Mouse (Mus musculus) hindbrain, postnatal 0 days (tissue): ENCODE measurements around the gene Fcrla. TPM values are rescaled to one million over a fixed set of nuclear protein-coding genes. Genes with fewer than 3 reads are reported as not detected.
A peak's percentile ranks its signal among the peaks of the same experiment; 100 is the strongest.

Experiments used
- ATAC-seq: fragments of 200-750 bp; cut with Nextera tagmentation; 2 replicates; pipeline ENCODE4 v1.8.0; 2017; ENCODE audit warnings: mild to moderate bottlenecking, moderate TSS enrichment, moderate library complexity
- DNase-seq: peaks from one replicate; pipeline ENCODE4 v3.0.0-alpha.2; 2015; ENCODE audit warnings: low spot score
- H3K27ac ChIP-seq: fragments of 300-500 bp; sonication (generic); 2 replicates; pipeline ENCODE4 v1.5.1; 2014; ENCODE audit warnings: mild to moderate bottlenecking
- H3K27me3 ChIP-seq: fragments of 300-500 bp; sonication (generic); 2 replicates; pipeline ENCODE4 v1.6.1; 2014; ENCODE audit warnings: low read length, mixed read lengths; ENCODE audit not compliant: insufficient read depth
- H3K36me3 ChIP-seq: fragments of 300-500 bp; sonication (generic); 2 replicates; pipeline ENCODE4 v1.6.1; 2014; ENCODE audit warnings: low read length, mixed read lengths; ENCODE audit not compliant: insufficient read depth
- H3K4me1 ChIP-seq: fragments of 300-500 bp; sonication (generic); 2 replicates; pipeline ENCODE4 v1.6.1; 2014; ENCODE audit warnings: antibody characterized with exemption, low read length, mixed read lengths; ENCODE audit not compliant: insufficient read depth
- H3K4me2 ChIP-seq: fragments of 300-500 bp; sonication (generic); 2 replicates; pipeline ENCODE4 v1.6.1; 2014; ENCODE audit warnings: low read depth, mild to moderate bottlenecking, low read length, moderate library complexity, mixed read lengths
- H3K4me3 ChIP-seq: fragments of 300-500 bp; sonication (generic); 2 replicates; pipeline ENCODE4 v1.5.1; 2014; ENCODE audit warnings: low read length
- H3K9ac ChIP-seq: fragments of 300-500 bp; sonication (generic); replicated peaks from 2 replicates; pipeline ENCODE4 v1.6.1; 2014; ENCODE audit warnings: mild to moderate bottlenecking, low read length, moderate library complexity, mixed read lengths
- H3K9me3 ChIP-seq: fragments of 300-500 bp; sonication (generic); 2 replicates; pipeline ENCODE4 v1.6.1; 2016; ENCODE audit warnings: low read length, mixed read lengths
- CTCF ChIP-seq: IDR thresholded peaks from 2 replicates; pipeline ENCODE4 v1.5.1; 2016; ENCODE audit warnings: antibody characterized with exemption, control low read depth, low read depth
- WGBS: fragments of 180-500 bp; shearing (Covaris S2); extraction: QIAGEN DNeasy Blood & Tissue Kit; methylation state at CpG from one replicate; pipeline ENCODE4 v1.1.7; 2014; 5-methylcytosine and 5-hydroxymethylcytosine counted together
- polyA plus RNA-seq: library from polyadenylated mRNA; unstranded; fragments of >200 nt; fragmentation: Nextera tagmentation; extraction: Ambion mirVana; gene quantifications from 2 replicates; pipeline ENCODE4 v1.2.1, GENCODE M21; 2015
- total RNA-seq: library from RNA; depleted of rRNA; stranded (reverse); fragments of >200 nt; gene quantifications from 2 replicates; pipeline ENCODE4 v1.2.3, GENCODE M21; 2014

Gene Fcrla
- total and polyA plus RNA-seq, 2 experiments from 2014 or later = not detected

DNA sequence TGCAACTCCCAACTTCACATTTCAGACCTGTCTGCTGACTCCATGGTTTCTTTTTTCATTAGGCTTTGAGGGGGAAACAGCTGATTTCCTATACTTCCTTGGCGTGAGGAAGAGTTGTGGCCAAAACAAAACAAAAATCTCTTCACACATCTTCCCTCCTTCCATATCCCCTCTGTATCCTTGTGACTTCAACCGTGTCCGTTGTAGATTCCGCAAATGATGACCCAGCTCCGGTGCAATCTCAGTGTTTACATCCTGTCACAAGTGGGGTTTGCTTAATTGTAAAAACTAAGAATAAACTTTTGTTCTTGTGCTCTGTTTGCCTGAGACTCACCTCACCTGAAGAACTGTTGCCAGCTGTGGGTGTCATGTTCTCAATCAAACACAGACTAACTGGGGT lies 23.9 kb downstream of the Fcrla start:
- no peak for DNase-seq
- ATAC-seq = no peak
- Histone ChIP-seq H3K27ac (no peak overlapping the region), H3K27me3 (peaks cover 3% of the 10 kb centered on the region; the same call in 1 of the 2 replicates), H3K4me3 (no peak overlapping the region), H3K36me3 (no peaks in the 10 kb centered on the region), H3K4me1 (peaks cover 1% of the 10 kb centered on the region; the same call in 1 of the 2 replicates), H3K9ac (no peak overlapping the region), H3K9me3 (no peaks in the 10 kb centered on the region), H3K4me2 (no peak overlapping the region)
- no peak for TF ChIP-seq CTCF
- WGBS = 82% methylated on average over 5 of the region's 5 CpGs

DNA sequence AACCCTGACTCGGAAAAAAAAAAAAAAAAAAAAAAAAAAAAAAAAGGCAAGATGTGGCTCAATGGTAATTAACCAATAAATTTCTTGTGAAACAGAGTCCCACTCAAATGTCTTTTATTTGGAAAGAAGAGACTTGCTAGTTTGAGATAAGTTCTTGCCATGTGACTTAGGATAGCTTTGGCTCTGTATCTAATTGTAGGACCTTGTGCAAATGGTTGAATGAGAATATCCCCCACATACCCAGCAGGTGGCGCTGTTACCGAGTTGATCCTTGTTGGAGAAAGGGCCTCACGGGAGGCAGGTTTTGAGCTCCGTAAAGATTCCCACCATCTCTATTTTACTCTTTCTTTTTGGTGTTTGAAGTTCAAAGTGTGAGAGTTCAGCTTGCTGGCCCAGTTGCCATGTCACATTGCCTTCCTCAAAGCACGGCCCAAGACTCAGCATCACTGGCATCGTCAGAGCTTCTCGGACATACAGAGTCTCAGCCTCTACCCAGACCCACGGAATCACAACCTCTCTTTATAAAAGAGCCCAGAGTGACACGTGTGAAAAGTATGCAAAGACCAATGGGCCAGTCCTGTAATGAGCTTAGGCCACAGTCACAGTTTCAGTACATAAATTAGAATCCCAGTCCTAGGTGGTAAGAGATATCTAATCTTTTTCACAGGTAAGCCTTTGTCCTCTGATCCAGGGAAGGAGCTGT lies 25.7 kb downstream of the Fcrla start:
- Histone ChIP-seq H3K9me3 (no peaks in the 10 kb centered on the region), H3K9ac (no peak overlapping the region), H3K4me3 (no peak overlapping the region), H3K4me1 (no peaks in the 10 kb centered on the region), H3K27ac (no peak overlapping the region), H3K4me2 (peak overlapping the region; percentile 25; the same call in 1 of the 2 replicates), H3K27me3 (peaks cover 3% of the 10 kb centered on the region; the same call in 1 of the 2 replicates), H3K36me3 (no peaks in the 10 kb centered on the region)
- WGBS = 28% methylated on average over 10 of the region's 10 CpGs
- ATAC-seq (peak; percentile 67), DNase-seq (peak; percentile 92)
- TF ChIP-seq CTCF = peak; percentile 85

DNA sequence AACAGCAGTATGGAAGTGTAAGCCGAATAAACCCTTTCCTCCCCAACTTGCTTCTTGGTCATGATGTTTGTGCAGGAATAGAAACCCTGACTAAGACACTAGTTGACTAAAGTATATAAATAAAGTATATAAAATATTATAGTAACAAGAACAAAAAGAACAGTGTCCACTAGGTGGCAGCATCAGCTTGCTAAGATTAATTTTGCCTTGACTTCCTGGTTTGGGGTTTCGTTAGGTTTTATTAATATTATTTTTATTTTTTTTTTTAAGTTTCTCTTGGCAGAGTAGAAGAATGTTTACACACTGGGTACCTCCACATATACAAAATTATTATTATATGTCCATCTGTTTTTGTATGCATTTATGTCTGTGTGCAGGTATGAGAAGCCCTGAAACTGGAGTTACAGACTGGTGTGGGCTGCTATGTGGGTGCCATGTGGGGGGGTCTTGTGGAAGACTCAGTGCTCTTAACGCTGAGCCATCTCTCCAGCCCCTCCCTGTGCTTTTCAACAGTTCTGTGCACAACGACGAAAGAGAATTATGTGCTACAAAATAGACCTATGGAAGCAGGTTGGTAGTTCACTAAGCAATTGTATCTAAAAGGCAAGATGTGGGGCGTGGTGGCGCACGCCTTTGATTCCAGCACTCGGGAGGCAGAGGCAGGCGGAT lies 26.4 kb downstream of the Fcrla start:
- peak; percentile 54; the same call in 1 of the 2 replicates for ATAC-seq
- peak overlapping the region; percentile 11; the same call in 1 of the 2 replicates for H3K4me2 ChIP-seq

DNA sequence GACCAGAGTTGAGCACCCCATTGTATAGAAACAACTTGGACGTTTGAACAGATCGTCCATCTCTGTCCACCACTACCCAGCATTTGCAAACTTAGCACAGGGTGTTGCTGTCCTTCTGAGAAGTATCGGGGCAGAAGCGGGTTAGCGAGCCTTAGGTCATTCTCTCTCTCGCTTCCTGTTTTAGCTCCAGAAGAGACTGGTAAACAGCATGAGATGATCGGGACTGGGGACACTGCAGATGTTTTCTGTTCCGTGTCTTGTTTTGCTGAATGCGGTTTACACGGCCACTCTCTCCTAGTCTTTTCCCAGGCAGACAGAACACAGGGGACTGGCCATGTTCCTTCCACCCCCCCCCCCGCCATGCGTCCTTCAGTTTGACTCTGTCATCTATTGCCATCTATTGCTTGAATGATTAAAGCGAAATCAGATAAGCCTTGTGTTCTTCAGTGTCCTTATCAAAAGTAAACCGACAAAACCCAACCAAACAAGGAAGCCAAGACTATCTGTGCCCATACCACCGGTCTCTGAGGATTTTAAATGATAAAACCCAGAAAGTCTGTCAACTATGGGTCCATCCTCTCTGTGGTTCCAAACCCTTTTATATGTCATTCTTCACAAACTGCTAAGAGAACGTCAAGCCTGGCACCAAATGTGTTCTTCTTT lies 28.8 kb downstream of the Fcrla start:
- Histone ChIP-seq H3K4me2 (no peak overlapping the region), H3K9ac (no peak overlapping the region), H3K36me3 (no peaks in the 10 kb centered on the region), H3K4me1 (no peaks in the 10 kb centered on the region), H3K4me3 (no peak overlapping the region), H3K9me3 (no peaks in the 10 kb centered on the region), H3K27ac (no peak overlapping the region), H3K27me3 (no peaks in the 10 kb centered on the region)
- ATAC-seq = no peak
- TF ChIP-seq CTCF = no peak
- no peak for DNase-seq
- WGBS = 76% methylated on average over 16 of the region's 16 CpGs

More for the DNA sequence above, 26.4 kb downstream of the Fcrla start:
- TF ChIP-seq CTCF = peak; percentile 62
- no peaks in the 10 kb centered on the region for H3K9me3 ChIP-seq
- H3K27me3 ChIP-seq = peaks cover 3% of the 10 kb centered on the region; the same call in 1 of the 2 replicates
- H3K36me3 ChIP-seq = no peaks in the 10 kb centered on the region
- 34% methylated on average over 10 of the region's 10 CpGs for WGBS
- DNase-seq = peak; percentile 84
- H3K4me3 ChIP-seq = no peak overlapping the region
- H3K4me1 ChIP-seq = no peaks in the 10 kb centered on the region
- no peak overlapping the region for H3K9ac ChIP-seq
- no peak overlapping the region for H3K27ac ChIP-seq

- ATAC-seq (no peak), DNase-seq (no peak)
- Histone ChIP-seq H3K4me2 (no peak overlapping the region), H3K36me3 (no peaks in the 10 kb centered on the region), H3K27me3 (no peaks in the 10 kb centered on the region), H3K4me1 (no peaks in the 10 kb centered on the region), H3K27ac (no peak overlapping the region), H3K9ac (no peak overlapping the region), H3K4me3 (no peak overlapping the region), H3K9me3 (no peaks in the 10 kb centered on the region)
- WGBS = 85% methylated on average over 5 of the region's 5 CpGs
- TF ChIP-seq CTCF = no peak
These were observed 30.6 kb downstream of the Fcrla start for GRCm38 (mm10) chr1:170896651-170897281.
